Mouse (Mus musculus) adrenal gland, adult 2 months (tissue): ENCODE data around the gene Yipf6. TPM values are rescaled to one million over a fixed set of nuclear protein-coding genes. Genes with fewer than 3 reads are reported as not detected.
"Not testable (repeated sequence)": the region's sequence is repeated elsewhere in the genome, so short reads cannot be mapped to it uniquely, and the experiment has no call there.

ENCODE experiments used
- DNase-seq: peaks from one replicate; pipeline ENCODE4 v3.0.0; 2021
- long read RNA-seq: library from polyadenylated mRNA; stranded (forward); transcript quantifications from one replicate; pipeline ENCODE4 v2.0.0, GENCODE M21; 2021
- polyA plus RNA-seq: library from polyadenylated mRNA; depleted of rRNA; stranded (reverse); fragments of >200 nt; gene quantifications from 2 replicates; pipeline ENCODE4 v1.2.3, GENCODE M21; 2012; rRNA removed
- total RNA-seq, 2 experiments: library from RNA; stranded (reverse); gene quantifications; 2 replicates each; pipeline ENCODE4 v1.2.3; 2021

The Yipf6 gene
- total RNA-seq (10 to 100 TPM; 50.7 to 53.2 TPM), polyA plus RNA-seq (5.9 and 10.4 TPM in 2 replicates)
- long read RNA-seq, full-length matches to known transcripts: 24 of 32 reads
- long read RNA-seq, partial matches to known transcripts: 0 of 32 reads
- long read RNA-seq, other reads (novel, unspliced or antisense): 8 of 32 reads

- DNase-seq: peak; percentile 20
Measured at GRCm38 (mm10) chrX:98936101-98936500, at the start of gene Yipf6. Gene Yipf6, plus strand, starts transcription at chrX:98936316.

- no peak for DNase-seq
Measured at GRCm38 (mm10) chrX:98890072-98890405, 46.1 kb upstream of the Yipf6 start.

DNA sequence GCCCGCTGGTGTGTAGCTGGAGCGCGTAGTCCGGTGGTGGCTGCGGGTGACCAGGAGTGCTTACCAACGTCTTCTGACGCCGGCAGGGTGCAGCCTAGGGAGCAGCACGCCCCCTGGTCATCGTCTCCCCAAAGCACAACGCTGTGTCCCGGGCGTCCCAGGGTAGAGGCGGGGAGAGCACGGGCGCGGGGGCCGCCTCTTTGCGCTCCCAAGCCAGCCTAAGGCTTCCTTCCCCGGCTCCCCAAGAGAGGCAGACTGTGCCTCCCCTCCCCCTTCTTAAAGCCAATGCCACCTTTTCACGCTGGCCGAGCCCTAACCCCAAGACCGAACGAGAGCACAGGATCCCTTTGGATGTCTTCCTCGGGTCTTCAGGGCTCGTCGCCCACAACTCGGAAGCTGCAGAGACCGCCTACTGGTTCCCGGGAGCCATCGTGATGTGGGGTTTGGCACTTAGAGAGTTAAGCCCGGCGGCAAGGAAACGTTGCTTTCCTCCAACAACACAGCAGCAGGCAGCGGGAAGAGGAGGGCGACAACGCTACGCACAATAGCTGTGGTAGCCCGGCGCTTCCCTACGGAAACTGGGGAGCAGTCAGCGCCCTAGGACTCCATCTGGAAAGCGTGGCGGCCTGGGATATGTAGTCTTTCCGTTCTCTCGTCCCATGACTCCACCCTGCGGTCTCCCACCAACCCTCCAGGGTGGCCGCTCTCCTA lies 45.6 kb upstream of the Yipf6 start, which contains the start of gene Ophn1:
Gene Ophn1 (minus strand): TSS at position 620 of the 711 bp plus-strand sequence.
- peak; percentile 85 for DNase-seq

DNA sequence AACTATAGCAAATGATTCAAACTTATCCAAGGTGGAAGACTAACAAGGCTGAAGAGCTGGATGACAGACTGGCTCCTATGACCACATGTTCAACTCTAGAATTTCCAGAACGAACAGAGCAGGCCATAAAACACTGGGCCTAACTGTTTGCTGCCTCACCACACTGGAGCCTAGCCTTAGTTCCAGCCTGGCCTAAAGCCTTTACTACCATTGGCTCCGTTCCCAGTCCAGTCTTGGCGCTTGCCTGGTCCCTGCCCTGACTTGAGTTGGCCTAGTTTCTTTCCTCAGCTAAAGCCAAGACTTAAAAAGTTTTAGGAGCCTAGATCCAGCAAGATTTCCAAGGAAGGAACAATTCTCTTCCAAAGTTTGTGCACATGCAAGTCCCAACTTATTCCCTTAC lies 37.8 kb upstream of the Yipf6 start:
- DNase-seq: peak; percentile 70

DNA sequence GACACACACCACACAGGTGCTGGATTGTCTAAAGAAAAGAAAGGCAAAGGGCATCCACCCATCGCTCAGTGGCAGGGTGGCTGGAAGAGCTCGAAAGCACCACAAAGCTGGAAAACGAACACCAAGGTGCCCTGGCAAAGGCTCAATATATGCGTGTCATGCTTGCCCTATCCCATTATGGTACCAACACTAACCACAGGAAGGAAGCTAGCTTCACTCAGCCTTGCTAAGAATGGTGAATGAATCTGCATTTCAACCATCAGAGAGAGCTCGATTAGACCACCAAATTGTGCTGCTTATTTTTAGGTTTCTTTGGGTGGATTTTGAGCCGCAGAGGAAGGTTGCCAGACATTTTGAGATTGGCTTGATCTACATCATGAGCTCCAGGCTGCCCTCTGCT lies 31.9 kb upstream of the Yipf6 start:
- DNase-seq: no peak

- DNase-seq: no peak
Measured at GRCm38 (mm10) chrX:98908910-98909309, 27.2 kb upstream of the Yipf6 start.

DNA sequence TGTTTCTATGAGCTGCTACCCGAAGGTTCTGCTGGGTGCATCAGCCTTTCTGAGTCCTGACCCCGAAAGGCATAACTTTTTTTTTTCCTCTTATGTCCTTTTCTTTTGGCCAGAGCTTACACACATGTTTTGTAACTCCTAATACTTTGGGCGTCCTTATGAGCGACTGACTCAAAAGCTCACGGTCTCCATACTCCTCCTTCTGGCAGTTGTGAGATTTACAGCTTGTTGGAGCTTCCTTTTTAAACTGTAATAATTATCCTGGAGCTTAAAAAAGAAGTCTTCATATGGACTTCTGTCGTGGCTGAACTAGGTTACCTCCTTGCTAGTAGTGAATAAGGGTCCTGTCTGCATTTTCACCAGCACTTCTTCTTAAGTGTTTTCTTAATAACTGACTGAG lies 16.7 kb upstream of the Yipf6 start:
- no peak for DNase-seq

- DNase-seq: peak; percentile 95
Measured at GRCm38 (mm10) chrX:98936707-98937554, 815 bp downstream of the Yipf6 start.

DNA sequence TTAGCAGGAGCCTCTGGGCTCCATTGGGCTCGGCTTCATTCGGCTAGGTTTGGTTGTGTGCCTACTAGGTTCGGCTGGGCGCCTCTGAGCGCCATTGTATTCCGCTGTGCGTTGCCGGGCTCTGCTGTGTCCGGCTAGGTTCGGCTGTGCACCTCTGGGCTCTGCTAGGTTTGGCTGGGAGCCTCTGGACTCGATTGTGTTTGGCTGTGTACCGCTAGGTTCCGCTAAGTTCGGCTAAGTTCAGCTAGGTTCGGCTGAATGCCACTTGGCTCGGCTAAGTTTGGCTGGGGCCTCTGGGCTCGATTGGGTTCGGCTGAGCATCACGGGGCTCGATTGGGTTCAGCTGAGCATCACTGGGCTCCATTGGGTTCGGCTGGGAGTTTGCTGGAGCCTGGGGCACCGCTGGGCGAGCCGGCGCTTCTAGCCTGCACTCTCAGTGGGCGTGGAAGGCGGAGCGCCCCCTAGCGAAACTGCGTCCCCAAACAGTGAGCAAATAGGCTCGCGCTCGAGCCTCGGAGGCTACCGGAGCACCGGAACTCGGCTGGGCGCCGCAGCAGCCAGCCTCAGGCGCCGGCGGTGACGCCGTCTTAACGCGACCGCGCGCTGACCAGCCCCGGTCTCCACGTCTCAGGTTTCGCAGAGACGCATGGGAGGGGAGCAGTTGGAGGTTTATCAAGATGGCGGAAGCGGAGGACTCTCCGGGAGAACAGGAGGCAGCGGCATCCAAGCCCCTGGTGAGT lies 1.6 kb downstream of the Yipf6 start:
- DNase-seq: peak; percentile 95

DNA sequence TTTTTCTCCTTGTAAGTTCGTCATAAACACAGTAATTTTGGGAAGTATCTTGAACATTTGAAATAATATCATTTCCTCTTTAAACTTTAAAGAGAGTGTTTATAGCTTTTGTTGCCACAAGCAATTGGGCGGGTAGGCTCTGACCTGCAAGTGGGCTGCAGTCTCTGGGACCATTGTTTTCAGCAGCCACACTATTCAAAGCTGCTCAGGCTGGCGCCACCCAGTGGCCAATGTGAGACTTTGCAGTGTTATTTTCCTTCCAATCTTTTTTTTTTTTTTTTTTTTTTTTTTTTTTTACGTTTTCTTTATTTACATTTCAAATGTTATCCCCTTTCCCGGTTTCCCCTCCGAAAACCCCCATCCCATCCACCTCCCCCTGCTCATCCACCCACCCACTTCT lies 17.8 kb downstream of the Yipf6 start:
- DNase-seq: no peak

- no peak for DNase-seq
Measured at GRCm38 (mm10) chrX:98958287-98958686, 22.2 kb downstream of the Yipf6 start.

- no peak for DNase-seq
Measured at GRCm38 (mm10) chrX:98959050-98959449, 22.9 kb downstream of the Yipf6 start.

DNA sequence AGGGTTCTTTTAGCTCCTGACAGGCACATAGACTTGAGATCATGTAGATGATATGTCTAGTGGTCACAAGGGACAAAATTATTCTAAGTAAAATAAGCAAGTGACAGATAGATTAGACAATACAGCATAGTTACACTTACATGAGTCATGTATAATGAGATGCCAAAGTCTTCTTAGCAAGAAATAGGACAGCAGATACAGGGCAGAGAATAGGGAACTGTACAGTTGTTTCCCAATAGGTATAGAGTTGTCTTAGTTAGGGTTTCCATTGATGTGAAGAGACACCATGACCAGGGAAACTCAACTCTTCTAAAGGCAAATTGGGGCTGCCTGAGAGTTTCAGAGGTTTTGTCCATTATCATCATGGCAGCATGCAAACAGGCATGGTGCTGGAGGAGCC lies 27.6 kb downstream of the Yipf6 start:
- DNase-seq: no peak

GRCm38 (mm10) chrX:98964513-98964912 lies 28.4 kb downstream of the Yipf6 start:
- DNase-seq: no peak

- not testable (repeated sequence) for DNase-seq
Measured at GRCm38 (mm10) chrX:98986611-98987010, 50.5 kb downstream of the Yipf6 start.

DNA sequence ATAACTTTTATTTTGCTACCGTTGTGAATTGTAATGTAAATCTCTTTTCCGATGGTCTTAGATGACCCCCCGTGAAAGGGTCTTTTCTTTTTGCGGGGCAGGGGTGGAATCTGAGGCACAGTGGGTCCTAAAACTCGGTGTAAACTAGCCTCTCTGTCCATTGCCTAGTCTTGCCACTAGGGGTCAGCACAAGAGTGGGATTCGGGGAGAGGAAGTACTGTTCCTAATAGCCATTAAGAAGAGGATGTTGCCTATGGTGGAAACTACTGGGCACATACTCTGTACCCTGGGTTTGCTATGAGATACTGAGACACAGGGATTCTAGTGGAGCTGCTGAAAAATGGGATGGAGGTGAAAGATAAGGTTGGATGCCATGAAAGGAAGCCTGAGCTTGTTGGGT lies 53.5 kb downstream of the Yipf6 start:
- peak; percentile 57 for DNase-seq

Other genes with a start within 250 kb of the Yipf6 start
- gene Ophn1, start 45.3 kb upstream of the Yipf6 start, total RNA-seq: 10 to 100 TPM; 17.2 to 18.8 TPM
- gene Ophn1, start 45.3 kb upstream of the Yipf6 start, polyA plus RNA-seq: 6.2 and 6.4 TPM in 2 replicates
- gene Stard8, start 66.9 kb downstream of the Yipf6 start, total RNA-seq: 10 to 100 TPM; 35.7 to 42.7 TPM
- 74.1 and 74.4 TPM in 2 replicates for gene Stard8, start 66.9 kb downstream of the Yipf6 start, polyA plus RNA-seq
- gene Efnb1, start 199.8 kb downstream of the Yipf6 start, total RNA-seq: 10 to 100 TPM; 51.0 to 52.1 TPM
- gene Efnb1, start 199.8 kb downstream of the Yipf6 start, polyA plus RNA-seq: 56.6 and 60.9 TPM in 2 replicates